Mouse (Mus musculus) gastrocnemius, postnatal 36 days (tissue): ENCODE measurements around the gene Spata16. TPM values are rescaled to one million over a fixed set of nuclear protein-coding genes. Genes with fewer than 3 reads are reported as not detected.

Experiments
- DNase-seq, 2 experiments: peaks; one replicate each; pipeline ENCODE4 v3.0.0; 2022
- intact Hi-C: fragments of 180-260 bp; cut with DNase I; formaldehyde crosslinking; loops from one replicate; pipeline ENCODE4 v1.15.1; 2025
- total RNA-seq, 2 experiments: library from RNA; stranded (reverse); gene quantifications; 2 replicates each; pipeline ENCODE4 v1.2.3; 2021

The Spata16 gene
- total RNA-seq, 2 experiments from 2014 or later: not detected

DNA sequence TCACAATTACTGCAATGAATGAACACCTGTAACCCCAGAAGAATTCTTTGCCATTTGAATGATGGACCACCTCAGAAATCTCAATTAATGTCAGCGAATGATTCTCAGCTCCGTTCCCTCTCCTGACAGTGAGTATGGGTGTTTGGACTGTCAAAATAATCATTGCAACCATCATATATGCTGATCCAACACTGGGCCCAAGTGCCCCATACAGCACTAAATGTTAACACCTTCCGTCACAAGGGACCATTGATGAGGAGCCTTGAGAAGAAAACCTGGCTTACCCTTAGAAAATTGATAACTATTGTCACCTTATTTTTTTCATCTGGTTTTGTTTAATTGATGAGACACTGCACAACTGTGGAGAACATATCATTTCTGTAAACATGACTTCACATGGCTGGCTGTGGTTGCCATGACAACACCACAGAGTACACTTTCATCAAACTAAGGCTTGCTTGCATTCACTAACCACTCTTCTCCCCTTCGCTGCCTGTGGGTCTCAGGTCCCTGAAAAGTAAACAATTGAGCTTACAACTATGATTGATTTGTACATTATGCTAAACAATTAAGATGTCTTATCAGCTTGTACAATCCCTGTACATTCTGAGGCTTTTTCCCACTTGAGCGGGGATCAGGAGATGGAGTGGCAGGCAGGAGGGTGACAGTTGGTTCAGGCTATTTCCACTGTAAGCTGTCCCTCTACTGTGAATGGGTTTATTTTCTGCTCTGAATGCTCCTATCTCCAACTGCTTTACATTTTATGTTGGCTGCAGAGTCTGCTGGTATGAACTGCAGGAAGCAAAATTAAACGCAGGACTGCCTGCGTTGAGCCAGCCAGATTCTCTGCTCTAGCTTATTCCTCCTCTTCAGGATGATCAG is 189.8 kb downstream of the Spata16 start:
- intact Hi-C loops: no loop called here
- DNase-seq: no peak

- intact Hi-C loops: no loop called here
Observed at GRCm38 (mm10) chr3:26832954-26833353, 195.5 kb downstream of the Spata16 start.

DNA sequence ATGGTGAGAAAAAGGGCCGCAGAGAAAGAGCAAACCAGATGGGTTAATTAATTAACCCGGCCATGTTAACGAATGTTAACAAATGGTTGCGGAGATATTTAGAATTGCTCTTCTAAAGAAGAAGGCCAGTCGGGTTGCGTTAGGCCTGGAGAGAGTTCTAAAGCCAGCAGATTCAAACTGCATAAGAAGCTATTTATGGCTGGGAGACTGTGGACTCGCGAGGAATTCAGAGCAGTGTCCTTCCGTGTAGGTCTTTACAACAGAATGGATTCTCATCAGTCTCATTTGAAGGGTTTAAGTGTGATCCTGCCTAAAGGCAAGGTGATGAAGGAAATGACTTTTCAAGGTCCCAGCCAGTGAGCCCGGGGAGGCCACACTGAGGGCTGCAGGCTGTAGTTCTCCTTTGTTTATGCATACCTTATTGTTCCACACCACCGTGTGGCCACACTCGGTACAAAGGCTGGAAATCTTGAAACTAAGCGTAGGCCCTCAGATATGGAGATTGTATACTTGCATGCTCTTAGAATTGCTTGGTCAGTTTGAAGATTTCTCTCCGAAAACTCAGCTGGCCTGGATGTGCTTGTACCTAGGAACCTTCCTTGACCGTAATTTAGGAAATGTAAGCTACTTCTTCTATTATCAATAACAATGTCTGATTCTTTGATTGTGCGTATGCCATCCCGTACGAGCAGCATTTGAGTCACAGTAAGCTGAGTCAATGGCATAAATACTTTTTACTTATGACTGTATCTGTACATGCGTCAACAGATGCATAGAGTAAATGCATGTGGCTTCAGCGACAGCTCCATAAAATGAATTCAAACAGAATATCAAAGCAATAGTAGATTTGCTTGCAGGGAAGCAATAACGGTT is 197.0 kb downstream of the Spata16 start:
- intact Hi-C loops: no loop called here
- DNase-seq: no peak

More at GRCm38 (mm10) chr3:26832954-26833353, 195.5 kb downstream of the Spata16 start:
- DNase-seq: no peak

DNA sequence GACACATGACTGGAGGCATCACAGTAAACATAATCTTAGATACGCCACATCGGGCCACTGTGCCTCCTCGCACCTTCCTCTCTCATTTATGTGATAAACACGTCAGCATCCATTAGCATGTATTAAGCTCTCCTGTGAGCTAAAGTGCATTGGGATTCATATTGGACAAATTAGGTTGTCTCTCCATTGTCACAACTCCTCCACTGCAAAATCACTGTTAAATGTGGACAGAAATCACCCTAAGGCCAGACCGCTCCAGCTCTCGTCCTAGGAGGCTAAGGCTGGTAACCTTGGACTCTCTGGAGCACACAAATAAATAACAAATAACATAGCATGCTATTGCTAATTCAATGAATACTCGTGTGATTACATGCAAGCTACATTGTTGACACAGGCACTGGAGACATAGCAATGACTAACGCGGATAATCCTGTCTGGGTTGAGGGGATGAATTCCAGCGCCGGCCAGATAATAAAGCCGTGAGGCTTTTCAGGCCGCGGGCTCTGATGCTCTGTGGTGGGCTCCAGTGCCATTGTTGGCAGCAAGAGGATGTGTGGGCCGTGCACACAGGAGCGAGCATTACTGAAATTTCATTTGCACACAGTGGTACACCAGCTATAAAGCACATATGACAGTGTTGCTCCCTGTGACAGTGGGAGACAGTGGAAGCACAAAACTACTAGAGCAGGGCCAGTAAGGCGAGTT is 197.8 kb downstream of the Spata16 start:
- no peak for DNase-seq
- intact Hi-C loops: no loop called here

DNA sequence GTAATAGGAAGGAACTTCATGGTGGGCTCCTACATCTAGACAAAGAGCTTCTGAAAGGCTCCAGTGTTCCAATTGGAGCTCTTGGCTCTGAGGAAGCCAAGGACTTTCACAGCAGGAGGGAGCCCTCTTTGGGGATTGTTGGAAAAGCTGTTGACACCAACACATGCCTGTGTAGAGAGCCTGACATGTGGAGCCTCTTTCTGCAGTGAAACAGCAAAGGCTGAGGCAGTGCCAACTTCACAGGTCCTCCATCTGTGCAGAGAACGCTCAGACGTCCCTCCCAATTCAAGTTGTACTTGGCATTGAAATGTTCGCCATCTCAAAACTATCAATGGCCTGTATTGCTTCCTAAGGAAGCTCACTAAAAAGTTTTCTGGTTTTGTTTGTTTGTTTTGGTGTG is 207.6 kb downstream of the Spata16 start:
- intact Hi-C loops: no loop called here
- DNase-seq: no peak

GRCm38 (mm10) chr3:26847935-26848334 is 210.5 kb downstream of the Spata16 start:
- intact Hi-C loops: no loop called here

DNA sequence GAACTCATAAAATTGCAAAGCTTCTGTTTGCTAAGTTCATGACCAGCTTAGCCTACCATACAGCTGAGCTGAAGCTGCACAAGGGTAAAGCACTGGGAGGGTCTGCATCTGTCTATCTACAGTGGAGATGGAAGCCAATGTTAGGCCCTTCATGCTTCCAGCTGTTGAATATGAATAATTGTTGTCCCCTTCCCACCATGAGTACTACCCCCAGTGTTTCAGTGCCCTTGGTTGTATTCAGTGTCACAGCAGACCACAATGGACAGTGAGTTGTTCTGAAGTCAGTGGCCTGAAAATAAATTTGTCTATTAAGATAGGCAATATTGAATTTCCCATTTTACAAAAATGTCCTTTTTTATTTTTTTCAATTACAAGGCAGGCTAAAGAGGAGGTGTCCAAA is 212.8 kb downstream of the Spata16 start:
- intact Hi-C loops: no loop called here
- no peak for DNase-seq

More at GRCm38 (mm10) chr3:26847935-26848334, 210.5 kb downstream of the Spata16 start:
- DNase-seq: no peak

GRCm38 (mm10) chr3:26850691-26851563 is 213.5 kb downstream of the Spata16 start:
- DNase-seq: no peak
- intact Hi-C loops: no loop called here

DNA sequence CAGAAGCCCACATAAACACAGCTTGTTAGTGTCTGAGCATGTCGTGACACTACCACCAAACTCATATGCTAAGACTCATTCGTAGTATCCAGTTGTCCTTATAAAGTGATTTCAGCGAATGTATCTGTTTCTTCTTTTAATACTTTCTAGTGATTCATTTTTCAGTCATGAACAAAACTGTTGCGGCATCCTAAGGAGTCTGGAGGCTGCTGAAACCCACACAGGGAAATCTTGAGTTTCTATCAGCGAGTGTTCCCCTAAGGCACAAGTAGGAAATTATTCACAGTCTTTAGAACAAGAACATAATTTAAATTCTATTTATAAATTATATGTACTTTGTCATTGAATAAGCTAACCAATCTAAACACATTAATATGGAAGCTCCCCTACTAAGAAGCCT is 216.1 kb downstream of the Spata16 start:
- DNase-seq: no peak
- intact Hi-C loops: no loop called here

DNA sequence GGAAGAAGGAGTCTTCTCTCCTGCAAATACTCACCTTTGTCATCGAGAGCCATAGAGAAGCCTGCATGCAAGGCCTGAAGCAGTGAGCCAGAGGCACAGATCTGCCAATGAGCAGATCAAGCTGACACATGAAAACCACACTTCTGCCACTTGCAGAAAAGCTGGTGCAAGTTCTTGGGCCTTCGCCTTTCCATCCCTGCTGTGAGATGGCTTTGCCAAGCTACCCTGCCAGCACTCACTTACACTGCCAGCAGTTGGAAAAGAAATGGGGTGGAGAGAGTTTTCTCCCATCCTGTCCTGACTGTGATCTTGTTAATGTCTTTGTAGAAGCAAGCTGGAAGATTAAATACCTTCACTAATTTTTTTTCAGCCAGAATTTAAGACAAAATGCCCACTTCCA is 237.3 kb downstream of the Spata16 start:
- intact Hi-C loops: no loop called here

GRCm38 (mm10) chr3:26877291-26877690 is 239.9 kb downstream of the Spata16 start:
- intact Hi-C loops: no loop called here
- no peak for DNase-seq

More for the DNA sequence above, 237.3 kb downstream of the Spata16 start:
- DNase-seq: no peak

DNA sequence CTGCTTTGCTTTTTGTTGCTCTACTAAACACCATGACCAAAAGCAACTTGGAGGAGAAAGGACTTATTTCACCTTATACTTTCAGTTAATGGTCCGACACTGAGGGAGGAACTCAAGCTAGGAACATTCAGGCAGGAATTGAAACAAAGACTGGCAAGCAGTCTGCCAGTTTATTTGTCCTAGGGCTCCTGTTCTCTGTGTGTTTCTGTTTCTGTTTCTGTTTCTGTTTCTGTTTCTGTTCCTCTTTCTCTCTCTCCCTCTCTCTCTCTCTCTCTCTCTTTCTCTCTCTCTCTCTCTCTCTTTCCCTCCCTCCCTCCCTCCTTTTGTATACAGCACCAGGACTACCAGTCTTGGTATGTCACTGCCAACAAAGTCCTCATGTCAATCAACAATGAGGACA is 279.2 kb downstream of the Spata16 start:
- intact Hi-C loops: no loop called here

DNA sequence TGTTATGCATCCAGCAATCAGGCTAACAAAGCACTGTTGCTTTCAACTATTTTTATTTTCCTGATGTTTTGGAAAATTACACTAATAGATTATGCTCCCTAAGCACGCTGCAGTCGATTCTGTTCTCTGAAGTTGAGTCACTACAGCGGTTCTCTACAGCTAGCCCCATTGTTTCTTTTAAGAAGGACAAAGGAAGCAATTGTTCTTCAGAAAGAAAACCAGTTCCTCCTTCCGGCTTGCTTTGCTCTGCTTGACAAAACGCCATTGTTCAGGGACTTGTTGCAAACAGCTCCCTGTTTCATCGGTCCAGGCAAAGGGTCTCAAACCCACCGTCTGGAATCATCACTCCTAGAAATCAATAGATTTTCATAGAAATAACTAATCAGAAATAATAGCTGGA is 283.6 kb downstream of the Spata16 start:
- no peak for DNase-seq
- intact Hi-C loops: no loop called here

More for the DNA sequence above, 279.2 kb downstream of the Spata16 start:
- DNase-seq: no peak

DNA sequence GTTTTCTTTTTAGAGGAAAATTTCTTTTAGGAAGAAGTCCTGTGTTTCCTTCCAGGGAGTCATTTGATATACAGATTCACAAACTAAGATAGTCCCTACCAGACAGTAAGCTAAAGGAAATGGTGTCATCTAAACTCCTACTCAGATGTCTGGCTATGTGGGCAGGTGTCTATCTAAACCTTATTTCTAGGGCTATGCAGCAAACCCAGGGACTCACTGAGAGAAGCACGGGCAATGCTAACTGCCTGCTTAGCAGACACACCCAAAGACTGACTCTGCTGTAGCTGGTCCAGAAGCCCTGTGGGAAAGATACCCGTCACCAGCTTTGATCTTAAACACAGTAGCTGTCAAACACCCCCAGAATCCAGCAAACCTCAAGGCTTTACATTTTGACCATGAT is 284.2 kb downstream of the Spata16 start:
- DNase-seq: no peak
- intact Hi-C loops: no loop called here

DNA sequence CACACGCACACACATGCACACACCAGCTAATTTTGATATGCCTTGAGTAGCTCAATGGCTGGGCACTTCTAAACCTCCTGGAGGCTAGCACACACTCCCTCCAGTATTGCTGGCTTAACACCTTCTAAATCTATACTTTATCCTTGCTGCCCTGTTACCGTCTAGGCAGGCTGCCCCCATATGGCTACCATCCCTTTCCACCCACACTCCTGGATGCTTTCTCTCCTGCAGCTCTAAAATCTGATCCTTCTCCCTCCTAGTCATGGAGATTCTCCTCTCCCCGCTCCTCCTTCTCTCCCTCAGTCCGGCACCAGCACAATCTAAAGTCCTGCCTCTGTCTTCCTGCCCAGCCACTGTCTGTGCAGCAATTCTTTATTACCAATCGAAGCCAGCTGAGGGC is 286.0 kb downstream of the Spata16 start:
- intact Hi-C loops: no loop called here

GRCm38 (mm10) chr3:26924212-26924611 is 286.8 kb downstream of the Spata16 start:
- DNase-seq: no peak
- intact Hi-C loops: no loop called here

More for the DNA sequence above, 286.0 kb downstream of the Spata16 start:
- DNase-seq: no peak

- DNase-seq: no peak
- intact Hi-C loops: no loop called here
Observed at GRCm38 (mm10) chr3:26933079-26933478, 295.7 kb downstream of the Spata16 start.

DNA sequence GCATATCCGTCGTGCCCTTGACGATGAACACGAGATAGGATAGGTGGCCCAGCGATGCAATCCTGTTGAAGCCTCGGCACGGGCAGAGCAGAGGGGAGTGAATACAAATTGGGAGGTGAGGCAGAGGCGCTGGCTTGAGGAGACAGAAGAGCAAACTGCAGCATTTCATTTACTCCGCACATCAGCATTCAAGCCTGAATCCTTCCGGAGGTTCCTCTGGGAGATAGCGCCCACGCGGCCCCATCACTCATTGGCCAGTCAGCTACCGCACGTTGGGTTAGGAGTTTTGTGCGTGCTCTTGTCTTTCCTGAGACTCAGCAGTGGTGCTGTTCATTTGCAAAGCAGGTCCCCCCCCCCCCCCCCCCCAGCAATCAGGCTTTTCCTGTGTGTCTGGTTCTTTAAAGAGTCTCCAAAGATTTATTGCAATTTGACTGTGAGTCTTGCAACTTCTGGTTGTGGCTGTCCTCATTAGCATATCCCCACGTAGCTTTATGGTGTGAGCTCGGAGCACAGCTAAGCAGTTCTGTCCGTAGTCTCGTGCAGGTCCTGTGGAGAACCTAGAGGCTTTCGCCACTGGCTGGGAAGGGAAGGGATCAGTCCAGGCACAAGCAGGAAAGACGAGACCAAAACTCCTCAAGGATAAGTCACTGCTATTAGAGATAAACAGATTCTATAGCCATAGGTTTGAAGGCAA is 299.6 kb downstream of the Spata16 start:
- DNase-seq: no peak
- intact Hi-C loops: no loop called here

DNA sequence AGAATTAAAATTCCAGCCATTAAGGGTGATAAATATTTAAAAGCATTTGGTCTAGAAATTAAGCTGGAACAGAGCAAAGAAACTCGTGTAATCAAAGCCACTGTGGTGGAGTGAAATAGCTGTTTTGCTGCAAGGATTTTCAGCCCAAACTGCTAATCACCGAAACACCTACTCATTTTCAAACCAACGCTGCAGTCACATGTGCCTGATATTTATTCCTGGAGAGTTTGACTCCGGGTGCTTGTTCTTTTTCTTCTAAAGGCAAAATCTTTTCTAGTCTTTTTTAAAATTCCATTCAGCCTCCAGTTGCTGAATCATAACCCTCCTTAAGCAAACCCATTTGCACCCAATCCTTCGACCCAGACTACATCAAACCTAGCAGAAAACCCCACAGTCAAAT is 329.4 kb downstream of the Spata16 start:
- intact Hi-C loops: no loop called here

More for the DNA sequence above, 329.4 kb downstream of the Spata16 start:
- no peak for DNase-seq
